14 mouse cellular contexts compared by ENCODE assay signal in the genomic region with DNA sequence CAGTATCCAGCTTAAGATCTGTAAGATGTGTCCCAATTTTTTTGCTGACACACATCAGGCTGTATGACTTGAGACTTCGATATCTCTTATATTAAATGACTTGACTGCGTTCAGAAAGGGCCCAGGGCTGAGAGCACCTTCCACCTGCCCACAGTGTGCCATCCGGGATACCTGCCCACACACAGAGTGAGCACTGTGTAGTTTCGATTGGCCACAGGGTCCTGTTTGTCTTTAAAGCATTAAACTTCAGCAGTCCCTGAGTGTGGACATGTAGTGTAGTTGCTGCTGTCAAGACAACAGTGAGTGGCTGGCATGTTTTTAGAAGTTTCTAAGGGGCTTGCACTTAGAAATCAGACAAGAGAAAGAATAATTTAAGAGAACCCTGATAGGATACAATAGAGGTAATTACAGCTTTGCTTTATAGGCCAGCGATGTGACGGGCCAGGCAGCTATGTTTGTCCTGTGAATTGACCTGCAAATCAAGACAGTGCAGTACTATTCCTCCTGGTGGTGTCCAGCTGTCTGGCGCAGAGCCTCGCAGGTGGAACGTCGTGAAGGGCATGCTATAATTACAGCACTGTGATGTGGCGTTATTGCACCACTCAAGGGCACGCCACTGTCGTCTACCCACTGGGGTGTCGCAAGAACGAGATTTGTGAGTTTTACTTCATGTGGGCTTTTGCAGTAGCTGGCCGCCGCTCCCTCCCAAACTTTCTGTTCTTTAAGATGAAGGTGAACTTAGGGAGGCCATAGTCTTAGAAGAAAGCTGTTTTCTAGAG. TPM values are rescaled to one million over a fixed set of nuclear protein-coding genes. Genes with fewer than 3 reads are reported as not detected.
DNase-seq lines count a peak whose midpoint lies in the region; ATAC-seq lines count a peak whose summit lies in the region.
"Had no signal": no experiment of that assay in that cellular context is flagged by ENCODE, and none has a peak within 500 bp of the region (broad histone marks: within the 10 kb centered on the region; RNA-seq: fewer than 3 reads in every experiment).

No protein-coding gene starts in this region.

- H3K4me2 ChIP-seq in kidney, embryonic 16.5 days (replicated peaks; ENCODE audit: low read depth, low read length): no peak overlapping the region
- H3K4me2 ChIP-seq in heart, embryonic 16.5 days (ENCODE audit: low read depth, low read length): peak overlapping the region; percentile 7; the same call in 1 of the 2 replicates
- H3K4me2 ChIP-seq: midbrain, embryonic 12.5 days had no signal

- no peak overlapping the region for H3K4me3 ChIP-seq in kidney, embryonic 16.5 days (ENCODE audit: low read length)
- H3K4me3 ChIP-seq in heart, embryonic 16.5 days (ENCODE audit: low read length): no peak overlapping the region
- H3K4me3 ChIP-seq in hindbrain, embryonic 10.5 days: no peak overlapping the region
- H3K4me3 ChIP-seq: midbrain, embryonic 12.5 days had no signal

- ATAC-seq in kidney, embryonic 16.5 days (ENCODE audit: low FRiP score, low TSS enrichment): no peak
- peak; percentile 60; the same call in 1 of the 2 replicates for ATAC-seq in heart, embryonic 16.5 days (replicated peaks; ENCODE audit: extremely low read depth, insufficient read depth, low FRiP score)

- intact Hi-C loops in left cerebral cortex, postnatal 4 days (cut with DNase I): no loop called here
- intact Hi-C loops in left cerebral cortex, postnatal 14 days (cut with DNase I): no loop called here

- DNase-seq in kidney, adult 18-20 months: peak; percentile 44
- DNase-seq in adrenal gland, postnatal 14 days: peak; percentile 73
- DNase-seq in lung, postnatal 4 days: peak; percentile 37 to 43
- no peak for DNase-seq in left cerebral cortex, postnatal 4 days
- DNase-seq in left cerebral cortex, postnatal 14 days (ENCODE audit: low spot score in 2 of 2): no peak
- no peak for DNase-seq in hindbrain, embryonic 10.5 days (ENCODE audit: low spot score)
- DNase-seq: cerebellum, postnatal 36 days; layer of hippocampus, adult 9-11 months; right cerebral cortex, postnatal 14 days; thymus, postnatal 14 days had no signal

- no peak overlapping the region for H3K9ac ChIP-seq in kidney, embryonic 16.5 days (replicated peaks; ENCODE audit: low read length)
- H3K9ac ChIP-seq in heart, embryonic 16.5 days (ENCODE audit: low read length): no peak overlapping the region
- H3K9ac ChIP-seq: midbrain, embryonic 12.5 days had no signal

- 72% methylated on average over 17 of the region's 17 CpGs for WGBS in kidney, embryonic 16.5 days
- 60% methylated on average over 17 of the region's 17 CpGs for WGBS in heart, embryonic 16.5 days
- WGBS in hindbrain, embryonic 10.5 days: 88% methylated on average over 17 of the region's 17 CpGs

- H3K4me1 ChIP-seq in kidney, embryonic 16.5 days (ENCODE audit: insufficient read depth, low read length): peaks cover 5% of the 10 kb centered on the region; the same call in 1 of the 2 replicates
- 0 out of 2 replicates have a peak, but pooled peaks cover 9% of the 10 kb centered on the region for H3K4me1 ChIP-seq in heart, embryonic 16.5 days (ENCODE audit: control insufficient read depth, insufficient read depth, low read length)
- peaks cover 3% of the 10 kb centered on the region; the same call in 1 of the 2 replicates for H3K4me1 ChIP-seq in hindbrain, embryonic 10.5 days (replicated peaks)

- H3K9me3 ChIP-seq in kidney, embryonic 16.5 days (ENCODE audit: low read length): no peaks in the 10 kb centered on the region
- H3K9me3 ChIP-seq in heart, embryonic 16.5 days (replicated peaks; ENCODE audit: control insufficient read depth, low read length): no peaks in the 10 kb centered on the region
- no peaks in the 10 kb centered on the region for H3K9me3 ChIP-seq in hindbrain, embryonic 10.5 days
- H3K9me3 ChIP-seq: G1E; midbrain, embryonic 12.5 days had no signal

- H3K36me3 ChIP-seq in kidney, embryonic 16.5 days (ENCODE audit: insufficient read depth, low read length): no peaks in the 10 kb centered on the region
- H3K36me3 ChIP-seq in heart, embryonic 16.5 days (ENCODE audit: control insufficient read depth, insufficient read depth): no peaks in the 10 kb centered on the region
- no peaks in the 10 kb centered on the region for H3K36me3 ChIP-seq in hindbrain, embryonic 10.5 days

- H3K27me3 ChIP-seq in kidney, embryonic 16.5 days (ENCODE audit: insufficient read depth, low read length): no peaks in the 10 kb centered on the region
- H3K27me3 ChIP-seq in heart, embryonic 16.5 days (ENCODE audit: control insufficient read depth, insufficient read depth, low read length): no peaks in the 10 kb centered on the region
- H3K27me3 ChIP-seq in hindbrain, embryonic 10.5 days (ENCODE audit: insufficient read depth, poor library complexity, severe bottlenecking): no peaks in the 10 kb centered on the region
- H3K27me3 ChIP-seq: midbrain, embryonic 12.5 days had no signal

- H3K27ac ChIP-seq in kidney, embryonic 16.5 days (ENCODE audit: low read length): no peak overlapping the region
- H3K27ac ChIP-seq in heart, embryonic 16.5 days (ENCODE audit: low read length): no peak overlapping the region
- no peak overlapping the region for H3K27ac ChIP-seq in hindbrain, embryonic 10.5 days
- H3K27ac ChIP-seq: midbrain, embryonic 12.5 days had no signal

RNA-seq across cellular contexts. Expression of a gene that starts 1.3 kb away (rescaled TPM):
- 0.77 and 0.90 TPM in 2 replicates for polyA plus RNA-seq in kidney, embryonic 16.5 days (2015; fragmentation: Nextera tagmentation; extraction: Ambion mirVana)
- 1.0 and 1.8 TPM in 2 replicates for total RNA-seq in adrenal gland, postnatal 14 days (2021)
- polyA plus RNA-seq in heart, embryonic 16.5 days (2015; fragmentation: Nextera tagmentation; extraction: Ambion mirVana): 0.32 and 0.55 TPM in 2 replicates
- not detected for total RNA-seq in left cerebral cortex, postnatal 4 days (2021)
- total RNA-seq in left cerebral cortex, postnatal 14 days (2021): not detected
- polyA plus RNA-seq in hindbrain, embryonic 10.5 days (2016; fragmentation: Nextera tagmentation; extraction: Ambion mirVana): 0.60 and 1.1 TPM in 2 replicates

Comparison
In these comparisons a context has a peak if more than half of its experiments do, and no peak if none do; other contexts are left out.
1. DNase-seq: peak in kidney, adult 18-20 months (single experiment), adrenal gland, postnatal 14 days (single experiment) and lung, postnatal 4 days (2 of 2); none in left cerebral cortex, postnatal 4 days (single experiment), left cerebral cortex, postnatal 14 days (0 of 2) and hindbrain, embryonic 10.5 days (single experiment).